Mouse (Mus musculus): ENCODE data around the gene Ptger3. TPM values are rescaled to one million over a fixed set of nuclear protein-coding genes. Genes with fewer than 3 reads are reported as not detected.

Ptger3 gene
- polyA plus RNA-seq, 1 experiment from 2014 or later: 2.7 TPM

DNA sequence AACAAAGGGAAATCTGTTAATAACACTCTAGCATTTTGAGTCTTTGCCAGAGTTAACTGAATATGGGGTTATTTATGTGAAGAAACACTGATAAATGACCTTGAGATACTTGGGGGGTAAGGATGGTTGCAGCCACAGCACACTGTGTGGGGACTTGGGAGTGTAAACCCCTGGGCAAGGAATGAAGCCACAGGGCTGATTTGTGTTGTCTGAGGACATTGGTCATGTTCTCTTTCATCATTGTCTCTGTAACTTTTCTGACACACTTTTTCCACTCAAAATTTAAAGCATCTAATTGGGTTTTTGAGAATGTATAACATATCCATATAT, 38.7 kb downstream of the Ptger3 start:
- Histone ChIP-seq H3K4me1 (no peaks in the 10 kb centered on the region), H3K27ac (replicated peaks) (no peak overlapping the region), H3K9ac (replicated peaks) (no peak overlapping the region), H3K27me3 (no peaks in the 10 kb centered on the region), H3K4me2 (replicated peaks) (no peak overlapping the region), H3K4me3 (no peak overlapping the region), H3K9me3 (no peaks in the 10 kb centered on the region), H3K36me3 (no peaks in the 10 kb centered on the region)
- no peak for ATAC-seq (ENCODE audit: low FRiP score, low read depth)

GRCm38 (mm10) chr3:157613542-157613941, 46.9 kb downstream of the Ptger3 start:
- H3K36me3 ChIP-seq: no peaks in the 10 kb centered on the region
- H3K4me3 ChIP-seq: no peak overlapping the region
- no peak overlapping the region for H3K4me2 ChIP-seq (replicated peaks)
- H3K9ac ChIP-seq (replicated peaks): no peak overlapping the region
- H3K9me3 ChIP-seq: no peaks in the 10 kb centered on the region
- WGBS: 57% methylated on average over 1 of the region's 1 CpGs
- no peak for ATAC-seq (ENCODE audit: low FRiP score, low read depth)
- H3K4me1 ChIP-seq: no peaks in the 10 kb centered on the region
- no peaks in the 10 kb centered on the region for H3K27me3 ChIP-seq
- no peak overlapping the region for H3K27ac ChIP-seq (replicated peaks)

DNA sequence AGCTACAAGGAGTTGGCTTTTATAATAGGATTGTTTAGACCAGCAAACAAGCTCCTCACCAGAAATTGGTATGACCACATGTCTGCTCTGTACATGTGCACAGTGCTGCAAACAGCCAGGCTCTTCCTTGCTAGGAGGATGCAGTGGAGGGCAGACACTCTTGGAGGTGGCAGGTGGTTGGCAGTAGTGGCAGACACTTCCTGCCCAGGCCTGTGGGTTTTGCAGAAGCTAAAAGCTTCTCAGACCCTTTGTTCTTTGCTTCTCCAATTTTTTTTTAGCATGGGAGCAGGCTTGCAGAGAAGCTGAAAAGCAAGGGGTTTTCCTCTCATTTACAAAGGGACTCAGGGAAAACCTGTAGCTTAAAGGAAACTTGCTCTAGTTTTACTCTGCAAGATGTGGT, 50.3 kb downstream of the Ptger3 start:
- no peak for ATAC-seq (ENCODE audit: low FRiP score, low read depth)
- Histone ChIP-seq H3K9ac (replicated peaks) (no peak overlapping the region), H3K36me3 (no peaks in the 10 kb centered on the region), H3K27ac (replicated peaks) (no peak overlapping the region), H3K9me3 (no peaks in the 10 kb centered on the region), H3K4me1 (no peaks in the 10 kb centered on the region), H3K4me3 (no peak overlapping the region), H3K27me3 (no peaks in the 10 kb centered on the region), H3K4me2 (replicated peaks) (no peak overlapping the region)

DNA sequence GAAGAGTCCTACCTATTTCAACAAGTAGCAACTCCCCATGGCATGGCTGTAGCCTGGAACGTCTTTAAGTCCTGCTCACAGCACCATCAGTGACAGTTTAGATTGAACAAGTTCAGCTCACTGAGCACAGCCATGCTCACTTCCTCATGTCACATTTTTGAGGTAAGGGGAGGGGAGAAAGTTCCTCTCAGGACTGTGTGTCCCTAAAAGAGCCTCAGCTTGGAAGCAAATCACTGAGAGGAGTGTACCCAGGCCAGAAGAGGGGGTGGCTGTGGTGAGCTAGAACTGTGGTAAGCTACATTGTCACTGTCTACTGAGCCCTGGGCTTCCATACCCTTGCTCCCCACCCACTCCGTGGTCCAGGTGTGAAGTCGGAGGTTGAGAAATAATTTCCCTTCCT, 60.7 kb downstream of the Ptger3 start:
- Histone ChIP-seq H3K27ac (replicated peaks) (no peak overlapping the region), H3K4me1 (no peaks in the 10 kb centered on the region), H3K4me2 (replicated peaks) (no peak overlapping the region), H3K36me3 (no peaks in the 10 kb centered on the region), H3K9me3 (no peaks in the 10 kb centered on the region), H3K9ac (replicated peaks) (no peak overlapping the region), H3K27me3 (no peaks in the 10 kb centered on the region), H3K4me3 (no peak overlapping the region)
- ATAC-seq (ENCODE audit: low FRiP score, low read depth): no peak
- WGBS: 74% methylated on average over 3 of the region's 3 CpGs

GRCm38 (mm10) chr3:157630671-157631070, 64.0 kb downstream of the Ptger3 start:
- no peak overlapping the region for H3K4me2 ChIP-seq (replicated peaks)
- H3K4me1 ChIP-seq: no peaks in the 10 kb centered on the region
- H3K27me3 ChIP-seq: no peaks in the 10 kb centered on the region
- no peaks in the 10 kb centered on the region for H3K9me3 ChIP-seq
- H3K36me3 ChIP-seq: no peaks in the 10 kb centered on the region
- no peak overlapping the region for H3K9ac ChIP-seq (replicated peaks)
- no peak overlapping the region for H3K4me3 ChIP-seq
- no peak for ATAC-seq (ENCODE audit: low FRiP score, low read depth)
- WGBS: 83% methylated on average over 5 of the region's 5 CpGs
- H3K27ac ChIP-seq (replicated peaks): no peak overlapping the region

GRCm38 (mm10) chr3:157631383-157631782, 64.7 kb downstream of the Ptger3 start:
- ATAC-seq (ENCODE audit: low FRiP score, low read depth): no peak
- Histone ChIP-seq H3K9me3 (no peaks in the 10 kb centered on the region), H3K9ac (replicated peaks) (no peak overlapping the region), H3K4me1 (no peaks in the 10 kb centered on the region), H3K36me3 (no peaks in the 10 kb centered on the region), H3K4me3 (no peak overlapping the region), H3K27ac (replicated peaks) (no peak overlapping the region), H3K4me2 (replicated peaks) (no peak overlapping the region), H3K27me3 (no peaks in the 10 kb centered on the region)
- WGBS: 80% methylated on average over 2 of the region's 2 CpGs

DNA sequence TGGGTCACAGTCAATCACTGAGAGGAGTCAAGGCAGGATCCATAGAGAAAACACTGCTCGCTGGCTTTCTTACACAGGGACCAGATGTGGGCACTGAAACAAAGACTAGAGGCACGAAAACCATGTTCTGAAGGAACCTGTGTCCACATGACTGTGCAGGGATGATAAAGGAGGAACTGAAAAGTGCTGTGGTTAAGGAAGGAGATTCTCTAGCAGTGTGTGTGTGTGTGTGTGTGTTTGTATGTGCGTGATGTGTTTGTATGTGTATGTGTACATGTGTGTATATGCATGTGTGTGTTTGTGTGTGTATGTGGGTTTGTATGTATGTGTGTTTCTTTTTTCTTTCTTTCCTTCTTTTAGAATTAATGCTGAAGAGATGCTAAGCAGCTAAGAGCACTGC, 67.7 kb downstream of the Ptger3 start:
- no peaks in the 10 kb centered on the region for H3K9me3 ChIP-seq
- H3K4me3 ChIP-seq: no peak overlapping the region
- no peak overlapping the region for H3K9ac ChIP-seq (replicated peaks)
- 84% methylated on average over 3 of the region's 3 CpGs for WGBS
- no peak overlapping the region for H3K4me2 ChIP-seq (replicated peaks)
- no peaks in the 10 kb centered on the region for H3K4me1 ChIP-seq
- no peaks in the 10 kb centered on the region for H3K36me3 ChIP-seq
- H3K27me3 ChIP-seq: no peaks in the 10 kb centered on the region
- H3K27ac ChIP-seq (replicated peaks): no peak overlapping the region
- ATAC-seq (ENCODE audit: low FRiP score, low read depth): no peak

GRCm38 (mm10) chr3:157635713-157636112, 69.0 kb downstream of the Ptger3 start:
- no peaks in the 10 kb centered on the region for H3K27me3 ChIP-seq
- no peak overlapping the region for H3K9ac ChIP-seq (replicated peaks)
- 82% methylated on average over 4 of the region's 4 CpGs for WGBS
- no peak overlapping the region for H3K4me2 ChIP-seq (replicated peaks)
- no peak overlapping the region for H3K4me3 ChIP-seq
- H3K36me3 ChIP-seq: no peaks in the 10 kb centered on the region
- H3K27ac ChIP-seq (replicated peaks): no peak overlapping the region
- ATAC-seq (ENCODE audit: low FRiP score, low read depth): no peak
- no peaks in the 10 kb centered on the region for H3K4me1 ChIP-seq
- H3K9me3 ChIP-seq: no peaks in the 10 kb centered on the region

DNA sequence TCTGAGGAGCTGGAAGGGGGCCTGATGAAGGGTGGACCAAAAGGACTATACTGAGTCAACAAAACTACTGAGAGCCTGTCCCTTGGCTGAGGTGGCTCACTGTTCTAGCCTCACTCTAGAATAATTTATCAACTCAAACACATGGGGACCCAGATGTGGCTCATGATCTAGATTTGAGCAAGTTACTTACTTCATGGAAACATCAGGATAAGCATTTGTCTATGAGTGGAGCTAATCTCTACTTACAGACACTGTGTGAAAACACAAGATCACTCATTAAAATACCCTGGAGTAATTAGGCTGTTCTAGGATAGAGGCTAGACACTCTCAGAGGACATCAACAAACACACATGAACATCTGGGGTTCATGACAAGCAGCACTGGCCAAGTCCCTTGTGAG, 70.2 kb downstream of the Ptger3 start:
- no peak for ATAC-seq (ENCODE audit: low FRiP score, low read depth)
- H3K36me3 ChIP-seq: no peaks in the 10 kb centered on the region
- H3K9me3 ChIP-seq: no peaks in the 10 kb centered on the region
- H3K27ac ChIP-seq (replicated peaks): no peak overlapping the region
- no peak overlapping the region for H3K4me3 ChIP-seq
- no peak overlapping the region for H3K4me2 ChIP-seq (replicated peaks)
- no peaks in the 10 kb centered on the region for H3K27me3 ChIP-seq
- no peaks in the 10 kb centered on the region for H3K4me1 ChIP-seq
- no peak overlapping the region for H3K9ac ChIP-seq (replicated peaks)

GRCm38 (mm10) chr3:157637341-157637740, 70.6 kb downstream of the Ptger3 start:
- H3K27me3 ChIP-seq: no peaks in the 10 kb centered on the region
- no peak overlapping the region for H3K4me3 ChIP-seq
- H3K27ac ChIP-seq (replicated peaks): no peak overlapping the region
- H3K36me3 ChIP-seq: no peaks in the 10 kb centered on the region
- no peaks in the 10 kb centered on the region for H3K4me1 ChIP-seq
- WGBS: 64% methylated on average over 2 of the region's 2 CpGs
- H3K9ac ChIP-seq (replicated peaks): no peak overlapping the region
- no peak for ATAC-seq (ENCODE audit: low FRiP score, low read depth)
- no peaks in the 10 kb centered on the region for H3K9me3 ChIP-seq
- H3K4me2 ChIP-seq (replicated peaks): no peak overlapping the region

DNA sequence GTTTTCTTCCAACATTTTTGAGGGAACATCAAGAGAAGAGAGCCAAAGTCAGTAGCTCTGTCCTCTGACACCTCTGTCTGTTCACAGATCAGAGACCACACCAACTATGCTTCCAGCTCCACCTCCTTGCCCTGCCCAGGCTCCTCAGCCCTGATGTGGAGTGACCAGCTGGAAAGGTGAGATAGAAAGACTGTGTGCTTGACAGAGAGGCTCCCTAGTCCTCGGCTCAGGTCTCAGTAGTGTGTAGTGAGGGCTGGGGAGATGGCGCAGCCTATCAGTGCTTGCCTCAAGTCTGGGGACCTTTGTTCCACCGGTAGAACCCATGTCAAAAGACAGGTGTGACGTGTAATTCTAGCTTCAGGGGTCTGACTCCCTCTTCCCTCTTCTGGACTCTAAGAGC, 74.9 kb downstream of the Ptger3 start:
- H3K4me3 ChIP-seq: no peak overlapping the region
- H3K27me3 ChIP-seq: no peaks in the 10 kb centered on the region
- no peak for ATAC-seq (ENCODE audit: low FRiP score, low read depth)
- H3K27ac ChIP-seq (replicated peaks): no peak overlapping the region
- H3K4me1 ChIP-seq: no peaks in the 10 kb centered on the region
- H3K4me2 ChIP-seq (replicated peaks): no peak overlapping the region
- H3K36me3 ChIP-seq: no peaks in the 10 kb centered on the region
- H3K9me3 ChIP-seq: no peaks in the 10 kb centered on the region
- no peak overlapping the region for H3K9ac ChIP-seq (replicated peaks)
- WGBS: 84% methylated on average over 4 of the region's 4 CpGs

DNA sequence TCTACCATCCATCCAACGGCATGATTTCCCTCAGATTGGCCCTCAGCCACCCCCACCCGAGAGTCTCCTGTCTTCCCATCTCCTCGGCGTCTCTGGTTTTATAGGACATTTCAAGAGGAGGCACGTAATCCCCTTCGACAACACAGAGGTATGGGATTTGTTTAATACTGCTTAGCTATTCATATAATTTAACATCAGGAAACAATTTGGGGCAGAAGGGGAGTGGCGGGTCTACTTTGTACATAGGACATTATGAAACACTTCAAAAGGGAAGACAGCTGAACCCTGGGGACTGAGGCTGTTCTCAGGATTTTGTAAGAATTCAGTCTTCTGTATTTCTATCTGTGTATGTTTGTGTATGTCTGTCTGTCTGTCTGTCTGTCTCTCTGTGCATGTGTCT, 94.9 kb downstream of the Ptger3 start:
- H3K27ac ChIP-seq (replicated peaks): no peak overlapping the region
- no peaks in the 10 kb centered on the region for H3K9me3 ChIP-seq
- H3K4me2 ChIP-seq (replicated peaks): no peak overlapping the region
- H3K27me3 ChIP-seq: no peaks in the 10 kb centered on the region
- no peaks in the 10 kb centered on the region for H3K36me3 ChIP-seq
- no peaks in the 10 kb centered on the region for H3K4me1 ChIP-seq
- H3K4me3 ChIP-seq: no peak overlapping the region
- no peak overlapping the region for H3K9ac ChIP-seq (replicated peaks)
- WGBS: 66% methylated on average over 7 of the region's 7 CpGs
- no peak for ATAC-seq (ENCODE audit: low FRiP score, low read depth)

DNA sequence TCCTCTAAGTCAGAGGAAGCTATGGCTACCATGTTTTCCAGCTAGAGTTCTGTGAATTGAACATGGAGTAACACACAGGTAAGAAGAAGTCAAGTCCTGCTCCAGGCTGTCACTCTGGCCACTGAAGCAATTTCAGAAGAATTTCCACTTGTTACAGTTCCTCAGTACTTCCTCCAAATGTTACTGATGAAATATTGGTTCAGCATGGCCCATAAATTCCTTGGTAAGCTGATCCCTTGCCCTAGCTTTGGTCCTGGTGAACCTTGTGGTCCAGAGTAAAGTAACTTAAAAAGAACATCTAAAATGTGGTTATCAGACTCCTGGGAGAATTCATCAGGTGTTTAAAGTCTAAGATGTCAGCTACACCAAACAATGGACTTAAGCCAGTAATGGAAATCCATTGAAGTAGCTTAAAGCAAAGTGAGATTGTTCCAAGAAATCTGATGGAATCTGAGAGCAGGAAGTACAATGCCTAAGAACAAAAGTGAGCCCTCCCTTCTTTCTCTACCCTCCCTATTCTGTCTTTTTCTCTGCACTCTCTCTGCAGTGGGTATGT, 97.9 kb downstream of the Ptger3 start:
- no peak overlapping the region for H3K4me2 ChIP-seq (replicated peaks)
- no peaks in the 10 kb centered on the region for H3K4me1 ChIP-seq
- H3K27ac ChIP-seq (replicated peaks): no peak overlapping the region
- ATAC-seq (ENCODE audit: low FRiP score, low read depth): no peak
- H3K9ac ChIP-seq (replicated peaks): no peak overlapping the region
- no peaks in the 10 kb centered on the region for H3K27me3 ChIP-seq
- H3K36me3 ChIP-seq: no peaks in the 10 kb centered on the region
- no peaks in the 10 kb centered on the region for H3K9me3 ChIP-seq
- H3K4me3 ChIP-seq: no peak overlapping the region
